Mouse (Mus musculus) gastrocnemius, adult 8-10 months (tissue): ENCODE results near the gene Thap4. TPM values are rescaled to one million over a fixed set of nuclear protein-coding genes. Genes with fewer than 3 reads are reported as not detected.

Experiments
- total RNA-seq, 4 experiments: library from RNA; stranded (reverse); gene quantifications; 2 replicates each; pipeline ENCODE4 v1.2.4; 2022

The Thap4 gene
- total RNA-seq, 4 experiments from 2014 or later, result 66.2 to 113 (median 91.9) TPM

Other genes starting within 250 kb of the Thap4 start
- 10 to 100 TPM; 12.9 to 16.0 (median 15.2) TPM for gene Farp2, start 242.8 kb downstream of the Thap4 start, total RNA-seq
- 100 to 1,000 TPM in 2 of 4 experiments, 10 to 100 TPM in 2; 89.9 to 104 (median 96.5) TPM for gene Stk25, start 96.2 kb downstream of the Thap4 start, total RNA-seq
- 1 to 10 TPM in 3 of 4 experiments, under 1 TPM in 1; 0.41 to 1.2 (median 1.0) TPM for gene Bok, start 69.2 kb downstream of the Thap4 start, total RNA-seq
- gene Atg4b, start 3.4 kb downstream of the Thap4 start, total RNA-seq, result 10 to 100 TPM; 26.7 to 33.4 (median 29.2) TPM
- gene Dtymk, start 47.1 kb upstream of the Thap4 start, total RNA-seq, result 10 to 100 TPM; 14.8 to 17.3 (median 16.1) TPM
- gene Ing5, start 49.1 kb upstream of the Thap4 start, total RNA-seq, result 1 to 10 TPM; 3.7 to 6.6 (median 4.0) TPM
- 10 to 100 TPM; 22.7 to 25.0 (median 24.4) TPM for gene D2hgdh, start 70.0 kb upstream of the Thap4 start, total RNA-seq
- gene Gal3st2, start 106.4 kb upstream of the Thap4 start, total RNA-seq, result not detected
- under 1 TPM in 2 of 4 experiments, not detected in 2; 0.12 to 0.16 TPM for gene Gal3st2b, start 163.4 kb upstream of the Thap4 start, total RNA-seq
- under 1 TPM in 2 of 4 experiments, not detected in 2; 0.02 to 0.04 TPM for gene Gal3st2c, start 235.6 kb upstream of the Thap4 start, total RNA-seq